Mouse (Mus musculus) embryonic fibroblast, embryonic 13.5 days (primary cell): ENCODE results near the gene Nectin2.

Experiments used
- CTCF ChIP-seq: IDR thresholded peaks from 2 replicates; pipeline ENCODE4 v1.5.1; 2011; ENCODE audit warnings: mild to moderate bottlenecking, control low read depth, low read length, moderate library complexity, borderline replicate concordance; ENCODE audit not compliant: insufficient read depth
- POLR2A ChIP-seq: IDR thresholded peaks from 2 replicates; pipeline ENCODE4 v1.6.1; 2011; ENCODE audit warnings: low read depth, mild to moderate bottlenecking, control low read depth, low read length, moderate library complexity

DNA sequence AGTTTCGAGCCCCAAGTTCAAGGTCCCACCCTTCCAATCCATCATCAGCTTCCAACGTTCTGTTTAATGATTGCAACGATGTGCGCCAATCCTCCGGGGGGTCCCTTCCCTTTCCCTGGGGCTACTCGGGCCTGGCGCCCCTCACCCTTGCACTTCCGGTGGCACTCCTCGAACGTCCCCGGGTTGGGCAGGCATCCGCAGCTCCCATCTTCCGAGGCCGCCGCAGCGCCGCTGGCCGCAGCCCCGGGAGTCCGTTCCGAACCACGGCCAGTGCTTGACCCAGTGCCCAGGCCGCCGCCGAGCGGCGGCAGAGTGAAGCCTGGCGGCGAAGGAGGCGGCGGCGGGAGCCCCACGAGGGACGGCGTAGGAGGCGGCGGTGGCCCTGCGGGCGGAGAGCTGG is 35.4 kb downstream of the Nectin2 start:
- no peak for TF ChIP-seq CTCF
- no peak for TF ChIP-seq POLR2A
